Mouse (Mus musculus) brain, embryonic 14.5 days (tissue): Measurements from ENCODE around the gene Metap2.

ENCODE experiments used
- CTCF ChIP-seq: fragments of 200-500 bp; IDR thresholded peaks from 2 replicates; pipeline ENCODE4 v1.5.1; 2012; ENCODE audit warnings: inconsistent platforms, mild to moderate bottlenecking, moderate library complexity, borderline replicate concordance; ENCODE audit not compliant: insufficient read depth, insufficient read length; ENCODE audit errors: extremely low read depth
- POLR2A ChIP-seq: fragments of 200-500 bp; IDR thresholded peaks from 2 replicates; pipeline ENCODE4 v1.6.1; 2012; ENCODE audit warnings: mild to moderate bottlenecking, inconsistent platforms, borderline replicate concordance; ENCODE audit not compliant: poor library complexity, insufficient read depth, insufficient read length, severe bottlenecking; ENCODE audit errors: extremely low read depth

GRCm38 (mm10) chr10:93876772-93877171, 20.1 kb downstream of the Metap2 start:
- TF ChIP-seq CTCF (no peak), POLR2A (no peak)
